Mouse (Mus musculus) myocyte (in vitro differentiated cells): ENCODE measurements around the gene 1810065E05Rik. TPM values are rescaled to one million over a fixed set of nuclear protein-coding genes. Genes with fewer than 3 reads are reported as not detected.

Experiments used
- H3K27me3 ChIP-seq: one replicate; pipeline ENCODE4 v1.6.1; 2011; ENCODE audit not compliant: control insufficient read depth, insufficient read depth, insufficient read length
- H3K36me3 ChIP-seq: one replicate; pipeline ENCODE4 v1.6.1; 2011; ENCODE audit not compliant: control insufficient read depth, insufficient read depth
- H3K4me2 ChIP-seq: one replicate; pipeline ENCODE4 v1.6.1; 2011; ENCODE audit warnings: low read depth, control low read depth
- H3K4me3 ChIP-seq: one replicate; pipeline ENCODE4 v1.5.1; 2011; ENCODE audit warnings: mild to moderate bottlenecking, control low read depth, moderate library complexity
- H3K79me2 ChIP-seq: one replicate; pipeline ENCODE4 v1.6.1; 2011; ENCODE audit not compliant: control insufficient read depth, insufficient read depth
- H3ac ChIP-seq: one replicate; pipeline ENCODE4 v1.6.1; 2011; ENCODE audit not compliant: control insufficient read depth, insufficient read length
- CEBPB ChIP-seq: IDR thresholded peaks from 2 replicates; pipeline ENCODE4 v1.6.1; 2011; ENCODE audit warnings: mild to moderate bottlenecking, moderate library complexity; ENCODE audit not compliant: poor library complexity, insufficient read depth, severe bottlenecking
- E2F4 ChIP-seq: IDR thresholded peaks from one replicate; pipeline ENCODE4 v1.6.1; 2011; ENCODE audit warnings: mild to moderate bottlenecking, control low read depth, moderate library complexity; ENCODE audit not compliant: insufficient read depth
- MAX ChIP-seq: IDR thresholded peaks from one replicate; pipeline ENCODE4 v1.6.1; 2011; ENCODE audit warnings: low read depth, mild to moderate bottlenecking, control low read depth
- MYOD1 ChIP-seq, 3 experiments: IDR thresholded peaks; one replicate each; pipeline ENCODE4 v1.6.1; 2011; ENCODE audit warnings: control low read depth in 2 of 3, low read depth in 2 of 3, mild to moderate bottlenecking in 2 of 3, moderate library complexity in 1 of 3; ENCODE audit not compliant: insufficient read length in 2 of 3, control insufficient read depth in 1 of 3
- MYOG ChIP-seq, 3 experiments: IDR thresholded peaks; one replicate each; pipeline ENCODE4 v1.6.1; 2011; ENCODE audit warnings: control low read depth in 2 of 3, low read depth in 2 of 3, mild to moderate bottlenecking in 2 of 3; ENCODE audit not compliant: insufficient read length in 2 of 3, control insufficient read depth in 1 of 3, insufficient read depth in 1 of 3
- POLR2A ChIP-seq: IDR thresholded peaks from one replicate; pipeline ENCODE4 v1.6.1; 2011; ENCODE audit warnings: low read depth, mild to moderate bottlenecking, control low read depth, moderate library complexity; ENCODE audit not compliant: insufficient read length
- POLR2AphosphoS2 ChIP-seq: IDR thresholded peaks from one replicate; pipeline ENCODE4 v1.6.1; 2011; ENCODE audit warnings: low read depth, control low read depth; ENCODE audit not compliant: insufficient read length
- REST ChIP-seq: IDR thresholded peaks from one replicate; pipeline ENCODE4 v1.6.1; 2011; ENCODE audit warnings: mild to moderate bottlenecking, control low read depth, moderate library complexity; ENCODE audit not compliant: insufficient read depth, insufficient read length
- SRF ChIP-seq: IDR thresholded peaks from one replicate; pipeline ENCODE4 v1.6.1; 2011; ENCODE audit warnings: low read depth; ENCODE audit not compliant: control insufficient read depth, insufficient read length
- TCF12 ChIP-seq: IDR thresholded peaks from one replicate; pipeline ENCODE4 v1.6.1; 2011; ENCODE audit warnings: mild to moderate bottlenecking, control low read depth; ENCODE audit not compliant: poor library complexity, insufficient read depth, severe bottlenecking
- TCF3 ChIP-seq: IDR thresholded peaks from one replicate; pipeline ENCODE4 v1.6.1; 2011; ENCODE audit warnings: low read depth, control low read depth; ENCODE audit not compliant: insufficient read length
- USF1 ChIP-seq: IDR thresholded peaks from one replicate; pipeline ENCODE4 v1.6.1; 2011; ENCODE audit warnings: low read depth, mild to moderate bottlenecking, control low read depth, moderate library complexity
- polyA plus RNA-seq: library from polyadenylated mRNA; unstranded; fragments of >200 nt; fragmentation: generic; extraction: Trizol; gene quantifications from one replicate; pipeline ENCODE4 v1.2.1, GENCODE M21; 2012; ENCODE audit warnings: missing spikeins

1810065E05Rik gene
- polyA plus RNA-seq, result not detected

DNA sequence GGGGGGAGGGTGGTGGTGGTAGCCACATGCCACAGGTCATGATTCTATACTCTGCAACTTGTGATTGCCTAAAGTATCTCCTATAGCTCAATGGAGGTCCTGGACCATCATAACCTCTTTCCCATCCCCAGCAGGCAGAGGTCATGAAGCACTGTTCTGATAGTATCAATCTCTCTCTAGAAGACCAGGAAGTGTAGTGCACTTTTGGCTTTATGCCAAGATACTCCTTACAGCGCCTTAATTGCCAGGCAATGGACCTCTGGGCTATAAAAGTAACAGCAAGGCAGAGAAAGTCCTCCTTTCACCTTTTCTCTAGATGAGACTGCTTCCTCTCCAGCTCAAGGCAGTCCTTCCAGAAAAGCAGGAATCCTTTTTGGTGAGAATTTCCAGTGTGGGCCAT is at the start of gene 1810065E05Rik:
Gene 1810065E05Rik, plus strand, starts transcription at position 297 of the 400 bp plus-strand sequence.
- TF ChIP-seq E2F4 (no peak), REST (no peak), POLR2AphosphoS2 (no peak), MAX (no peak), MYOG (IDR thresholded peaks at IDR 0.05; ENCODE audit: control insufficient read depth in 1 of 3, insufficient read depth in 1 of 3, insufficient read length in 2 of 3, low read depth in 2 of 3) (no peak), USF1 (no peak), MYOD1 (IDR thresholded peaks at IDR 0.05; ENCODE audit: control insufficient read depth in 1 of 3, insufficient read length in 2 of 3, low read depth in 2 of 3) (no peak), CEBPB (no peak), POLR2A (no peak), SRF (no peak), TCF3 (no peak), TCF12 (no peak)
- Histone ChIP-seq H3K79me2 (no peaks in the 10 kb centered on the region), H3K4me3 (no peak within 1 kb of the TSS), H3K4me2 (no peak within 1 kb of the TSS), H3K27me3 (no peaks in the 10 kb centered on the region), H3ac (no peak within 1 kb of the TSS), H3K36me3 (no peaks in the 10 kb centered on the region)

DNA sequence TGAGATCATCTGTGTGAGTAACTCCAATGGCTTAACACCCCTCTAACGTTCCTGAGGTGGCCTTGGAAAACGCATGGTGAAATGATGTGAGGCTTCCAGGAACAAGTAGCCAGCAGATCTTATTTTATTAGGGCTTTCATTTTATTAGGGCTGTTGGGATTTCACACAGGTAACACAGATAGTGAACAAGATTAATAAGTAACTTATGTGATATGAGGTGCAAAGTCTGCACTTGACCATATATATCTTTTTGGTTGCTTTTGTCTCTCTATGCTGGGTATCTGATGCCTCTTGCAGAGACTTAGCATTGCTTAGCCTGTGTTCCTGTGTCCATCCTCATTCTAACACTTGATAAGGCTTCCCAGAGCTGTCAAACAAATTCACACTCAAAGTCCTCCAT is 43.6 kb upstream of the 1810065E05Rik start:
- H3K79me2 ChIP-seq, result no peaks in the 10 kb centered on the region

DNA sequence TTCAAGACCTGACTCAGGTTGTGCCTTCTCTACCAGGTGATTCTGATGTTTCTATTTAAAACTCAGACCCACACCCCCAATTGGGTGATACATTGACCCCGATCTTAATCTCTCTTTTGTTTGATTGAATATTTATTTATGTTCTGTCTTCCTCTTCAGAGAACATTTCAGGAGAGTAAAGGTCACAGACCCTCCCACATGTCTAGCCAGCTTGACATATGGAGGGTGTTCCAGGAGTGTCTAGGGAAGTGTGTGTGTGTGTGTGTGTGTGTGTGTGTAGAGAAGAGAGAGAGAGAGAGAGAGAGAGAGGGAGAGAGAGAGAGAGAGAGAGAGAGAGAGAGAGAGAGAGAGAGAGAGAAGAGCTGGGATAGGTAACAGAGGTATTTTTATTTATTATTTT is 43.2 kb upstream of the 1810065E05Rik start:
- no peak for TF ChIP-seq POLR2AphosphoS2
- no peak for TF ChIP-seq MYOD1 (IDR thresholded peaks at IDR 0.05; ENCODE audit: control insufficient read depth in 1 of 3, insufficient read length in 2 of 3, low read depth in 2 of 3)
- TF ChIP-seq USF1, result no peak
- TF ChIP-seq POLR2A, result no peak
- no peak for TF ChIP-seq REST
- Histone ChIP-seq H3K4me2 (no peak overlapping the region), H3K36me3 (no peaks in the 10 kb centered on the region), H3K79me2 (no peaks in the 10 kb centered on the region), H3K4me3 (no peak overlapping the region), H3ac (no peak overlapping the region), H3K27me3 (no peaks in the 10 kb centered on the region)

More for the DNA sequence above, 43.6 kb upstream of the 1810065E05Rik start:
- no peak overlapping the region for H3ac ChIP-seq
- no peak for TF ChIP-seq POLR2AphosphoS2
- no peak for TF ChIP-seq MYOD1 (IDR thresholded peaks at IDR 0.05; ENCODE audit: control insufficient read depth in 1 of 3, insufficient read length in 2 of 3, low read depth in 2 of 3)
- TF ChIP-seq TCF3, result no peak
- TF ChIP-seq USF1, result no peak
- no peak for TF ChIP-seq MYOG (IDR thresholded peaks at IDR 0.05; ENCODE audit: control insufficient read depth in 1 of 3, insufficient read depth in 1 of 3, insufficient read length in 2 of 3, low read depth in 2 of 3)
- TF ChIP-seq SRF, result no peak
- no peak for TF ChIP-seq CEBPB
- no peak for TF ChIP-seq TCF12
- TF ChIP-seq REST, result no peak
- TF ChIP-seq E2F4, result no peak
- no peak for TF ChIP-seq MAX
- no peak for TF ChIP-seq POLR2A
- no peaks in the 10 kb centered on the region for H3K27me3 ChIP-seq
- no peak overlapping the region for H3K4me2 ChIP-seq
- no peak overlapping the region for H3K4me3 ChIP-seq
- H3K36me3 ChIP-seq, result no peaks in the 10 kb centered on the region

DNA sequence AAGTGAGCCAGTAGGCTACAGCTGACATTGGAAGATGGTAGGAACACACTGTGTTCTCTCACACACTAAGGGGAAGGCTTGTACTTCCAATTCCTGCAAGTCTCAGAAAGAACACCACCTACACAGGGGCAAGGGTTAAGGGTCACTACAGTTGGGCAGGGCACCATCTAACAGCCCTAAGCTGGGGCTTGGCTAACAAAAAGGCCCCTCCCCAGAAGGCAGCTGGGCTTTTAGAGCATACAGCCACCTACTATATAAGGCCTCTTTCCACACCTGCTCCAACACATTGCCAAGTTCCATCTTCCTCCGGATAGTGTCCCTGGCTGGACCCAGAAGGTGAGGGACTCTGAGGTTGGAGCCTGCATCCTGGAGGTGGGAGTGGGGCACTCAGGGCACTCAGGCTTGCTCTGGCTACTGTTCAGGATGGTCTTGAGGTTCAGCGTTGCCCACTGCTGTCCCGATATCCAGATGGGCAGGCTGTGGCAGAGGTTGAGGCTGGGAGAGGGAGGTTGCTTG is 42.1 kb upstream of the 1810065E05Rik start, which contains the start of gene Lypd8:
Gene Lypd8, plus strand, starts transcription at position 281 of the 516 bp plus-strand sequence.
- H3K4me3 ChIP-seq, result no peak within 1 kb of the TSS
- H3K79me2 ChIP-seq, result no peaks in the 10 kb centered on the region
- no peaks in the 10 kb centered on the region for H3K36me3 ChIP-seq
- H3ac ChIP-seq, result no peak within 1 kb of the TSS
- H3K27me3 ChIP-seq, result no peaks in the 10 kb centered on the region
- TF ChIP-seq MYOG (IDR thresholded peaks at IDR 0.05; ENCODE audit: control insufficient read depth in 1 of 3, insufficient read depth in 1 of 3, insufficient read length in 2 of 3, low read depth in 2 of 3) (no peak), MYOD1 (IDR thresholded peaks at IDR 0.05; ENCODE audit: control insufficient read depth in 1 of 3, insufficient read length in 2 of 3, low read depth in 2 of 3) (no peak), POLR2AphosphoS2 (no peak), SRF (no peak), TCF12 (no peak)
- no peak within 1 kb of the TSS for H3K4me2 ChIP-seq

DNA sequence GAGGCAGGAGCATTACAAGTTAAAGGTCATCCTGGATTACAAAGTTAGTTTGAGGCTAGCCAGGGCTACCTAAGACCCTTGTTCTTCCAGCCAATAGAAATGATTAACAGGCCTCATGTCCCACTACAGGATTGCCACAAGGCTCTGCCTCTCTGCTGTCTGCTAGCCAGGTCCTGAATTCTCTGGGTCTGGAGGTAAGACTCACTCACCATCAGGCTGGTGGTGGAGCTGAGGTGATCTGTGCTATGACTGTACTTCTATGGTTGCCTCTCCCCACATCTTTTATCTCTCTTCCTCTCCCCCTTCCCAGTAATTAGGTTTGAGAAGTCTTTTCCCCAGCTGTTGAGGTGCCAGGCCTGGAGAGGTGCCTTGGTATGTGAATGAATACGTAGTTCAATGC is 41.4 kb upstream of the 1810065E05Rik start:
- no peak overlapping the region for H3K4me2 ChIP-seq
- H3ac ChIP-seq, result no peak overlapping the region
- no peaks in the 10 kb centered on the region for H3K36me3 ChIP-seq
- no peaks in the 10 kb centered on the region for H3K27me3 ChIP-seq
- no peak overlapping the region for H3K4me3 ChIP-seq
- TF ChIP-seq CEBPB (no peak), POLR2AphosphoS2 (no peak), USF1 (no peak), MYOG (IDR thresholded peaks at IDR 0.05; ENCODE audit: control insufficient read depth in 1 of 3, insufficient read depth in 1 of 3, insufficient read length in 2 of 3, low read depth in 2 of 3) (no peak), MYOD1 (IDR thresholded peaks at IDR 0.05; ENCODE audit: control insufficient read depth in 1 of 3, insufficient read length in 2 of 3, low read depth in 2 of 3) (no peak), E2F4 (no peak), REST (no peak)
- H3K79me2 ChIP-seq, result no peaks in the 10 kb centered on the region
